Mouse (Mus musculus): ENCODE data around the gene Zfp628.

DNA sequence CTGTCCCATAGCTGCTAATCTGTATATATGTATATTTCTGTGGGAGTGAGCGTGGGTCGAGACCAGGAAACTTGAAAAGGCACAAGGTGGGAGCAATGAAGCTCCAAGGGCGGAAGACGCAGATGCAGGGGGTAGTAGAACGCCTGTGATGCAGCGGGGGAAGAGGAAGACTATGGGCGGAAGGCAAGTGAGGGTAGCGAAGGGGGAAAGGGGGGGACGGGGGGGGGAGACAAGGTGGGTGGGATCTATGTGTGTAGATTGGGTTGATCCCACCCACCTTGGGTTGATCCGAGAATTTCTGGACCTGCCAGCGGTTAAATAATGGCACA, 14.5 kb upstream of the Zfp628 start:
- TF ChIP-seq POLR2A (IDR thresholded peaks at IDR 0.05; ENCODE audit: borderline replicate concordance, extremely low read depth, insufficient read depth, insufficient read length, poor library complexity, severe bottlenecking): no peak
- TF ChIP-seq CTCF (IDR thresholded peaks at IDR 0.05; ENCODE audit: borderline replicate concordance, extremely low read depth, insufficient read depth, insufficient read length): no peak

All from brain, embryonic 14.5 days (tissue).